Mouse (Mus musculus) thymus, postnatal 25 days (tissue): ENCODE measurements around the gene Ptgis.

Experiments used
- DNase-seq: peaks from one replicate; pipeline ENCODE4 v3.0.0; 2022

The Ptgis gene

GRCm38 (mm10) chr2:167188315-167189207 lies 51.8 kb downstream of the Ptgis start:
- peak; percentile 56 for DNase-seq

GRCm38 (mm10) chr2:167187119-167187518 lies 53.3 kb downstream of the Ptgis start:
- DNase-seq = no peak

- DNase-seq = no peak
These were observed 53.9 kb downstream of the Ptgis start for GRCm38 (mm10) chr2:167186544-167186943.

- no peak for DNase-seq
These were observed 54.4 kb downstream of the Ptgis start for GRCm38 (mm10) chr2:167186003-167186402.

GRCm38 (mm10) chr2:167185432-167185831 lies 55.0 kb downstream of the Ptgis start:
- DNase-seq = no peak

- DNase-seq = no peak
These were observed 58.6 kb downstream of the Ptgis start for GRCm38 (mm10) chr2:167181662-167182389.

GRCm38 (mm10) chr2:167181096-167181495 lies 59.3 kb downstream of the Ptgis start:
- no peak for DNase-seq

- DNase-seq = no peak
These were observed 61.1 kb downstream of the Ptgis start for GRCm38 (mm10) chr2:167179301-167179700.

- no peak for DNase-seq
These were observed 63.2 kb downstream of the Ptgis start for GRCm38 (mm10) chr2:167177231-167177641.

- no peak for DNase-seq
These were observed 65.1 kb downstream of the Ptgis start for GRCm38 (mm10) chr2:167175284-167175683.

GRCm38 (mm10) chr2:167173051-167173875 lies 67.1 kb downstream of the Ptgis start:
- no peak for DNase-seq

- no peak for DNase-seq
These were observed 72.7 kb downstream of the Ptgis start for GRCm38 (mm10) chr2:167167515-167168212.

GRCm38 (mm10) chr2:167163600-167163999 lies 76.8 kb downstream of the Ptgis start:
- no peak for DNase-seq

- no peak for DNase-seq
These were observed 77.3 kb downstream of the Ptgis start for GRCm38 (mm10) chr2:167163134-167163533.

GRCm38 (mm10) chr2:167162516-167163021 lies 77.8 kb downstream of the Ptgis start:
- DNase-seq = no peak

- no peak for DNase-seq
These were observed 80.7 kb downstream of the Ptgis start for GRCm38 (mm10) chr2:167159721-167160120.

- DNase-seq = no peak
These were observed 81.6 kb downstream of the Ptgis start for GRCm38 (mm10) chr2:167158780-167159179.

GRCm38 (mm10) chr2:167156118-167156715 lies 84.2 kb downstream of the Ptgis start:
- no peak for DNase-seq

GRCm38 (mm10) chr2:167155541-167155973 lies 84.8 kb downstream of the Ptgis start:
- DNase-seq = no peak

GRCm38 (mm10) chr2:167150880-167151279 lies 89.5 kb downstream of the Ptgis start:
- DNase-seq = no peak

- DNase-seq = no peak
These were observed 90.3 kb downstream of the Ptgis start for GRCm38 (mm10) chr2:167150135-167150534.

- DNase-seq = no peak
These were observed 91.4 kb downstream of the Ptgis start for GRCm38 (mm10) chr2:167149035-167149434.
